Mouse (Mus musculus) stomach, postnatal 0 days (tissue): ENCODE data around the gene Hist3h2ba. TPM values are rescaled to one million over a fixed set of nuclear protein-coding genes. Genes with fewer than 3 reads are reported as not detected.

ENCODE experiments used
- ATAC-seq: fragments of 200-750 bp; cut with Nextera tagmentation; 2 replicates; pipeline ENCODE4 v1.8.0; 2017; ENCODE audit not compliant: low FRiP score, low TSS enrichment
- DNase-seq: peaks from one replicate; pipeline ENCODE4 v3.0.0-alpha.2; 2016; ENCODE audit warnings: low spot score
- H3K27ac ChIP-seq: fragments of 300-500 bp; sonication (generic); replicated peaks from 2 replicates; pipeline ENCODE4 v1.5.1; 2014; ENCODE audit warnings: mild to moderate bottlenecking, control low read depth
- H3K27me3 ChIP-seq: fragments of 300-500 bp; sonication (generic); 2 replicates; pipeline ENCODE4 v1.6.1; 2014; ENCODE audit warnings: low read length; ENCODE audit not compliant: control insufficient read depth, insufficient read depth
- H3K36me3 ChIP-seq: fragments of 300-500 bp; sonication (generic); 2 replicates; pipeline ENCODE4 v1.6.1; 2014; ENCODE audit warnings: low read length, mixed read lengths; ENCODE audit not compliant: control insufficient read depth, insufficient read depth
- H3K4me1 ChIP-seq: fragments of 300-500 bp; sonication (generic); replicated peaks from 2 replicates; pipeline ENCODE4 v1.6.1; 2014; ENCODE audit warnings: antibody characterized with exemption; ENCODE audit not compliant: control insufficient read depth, insufficient read depth
- H3K4me2 ChIP-seq: fragments of 300-500 bp; sonication (generic); replicated peaks from 2 replicates; pipeline ENCODE4 v1.6.1; 2014; ENCODE audit warnings: low read depth, mild to moderate bottlenecking, control low read depth, moderate library complexity
- H3K4me3 ChIP-seq: fragments of 300-500 bp; sonication (generic); 2 replicates; pipeline ENCODE4 v1.5.1; 2014; ENCODE audit warnings: low read depth, low read length, control low read depth
- H3K9ac ChIP-seq: fragments of 300-500 bp; sonication (generic); 2 replicates; pipeline ENCODE4 v1.6.1; 2014; ENCODE audit warnings: mild to moderate bottlenecking, low read length, control low read depth, mixed read lengths
- H3K9me3 ChIP-seq: fragments of 300-500 bp; sonication (generic); 2 replicates; pipeline ENCODE4 v1.6.1; 2016; ENCODE audit warnings: low read length; ENCODE audit not compliant: control insufficient read depth
- EP300 ChIP-seq: optimal IDR thresholded peaks from 2 replicates; pipeline ENCODE3; 2016; ENCODE audit warnings: antibody characterized with exemption
- WGBS: fragments of 180-500 bp; shearing (Covaris S2); extraction: QIAGEN DNeasy Blood & Tissue Kit; methylation state at CpG from one replicate; pipeline ENCODE4 v1.1.7; 2014; 5-methylcytosine and 5-hydroxymethylcytosine counted together
- microRNA-seq: library from miRNA; unstranded; fragments of <30 nt; microRNA quantifications from one replicate; pipeline ENCODE4, GENCODE M21; 2016
- polyA plus RNA-seq: library from polyadenylated mRNA; unstranded; fragments of >200 nt; fragmentation: Nextera tagmentation; extraction: Ambion mirVana; gene quantifications from 2 replicates; pipeline ENCODE4 v1.2.1, GENCODE M21; 2015

Hist3h2ba gene
- polyA plus RNA-seq, 1 experiment from 2014 or later = 7.5 TPM

DNA sequence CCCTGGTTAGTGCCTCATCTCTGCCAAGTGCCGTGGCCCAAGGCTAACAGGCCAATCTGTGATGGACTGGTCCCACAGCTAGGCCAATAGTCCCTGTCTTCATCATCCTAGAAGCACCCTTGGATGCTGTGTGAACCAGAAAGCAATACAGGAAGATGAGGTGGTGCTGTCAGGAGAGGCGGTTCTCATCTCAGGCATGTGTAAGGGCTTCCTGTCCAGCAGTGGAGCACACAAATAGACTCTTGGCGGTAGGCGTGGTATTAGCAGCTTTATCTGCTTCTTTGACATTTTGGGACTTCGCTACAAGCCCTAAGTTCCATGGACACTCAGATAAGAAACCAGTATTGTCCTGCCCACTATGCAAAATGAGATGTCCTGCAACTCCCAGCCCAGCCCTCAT is 48.8 kb downstream of the Hist3h2ba start:
- no peaks in the 10 kb centered on the region for H3K9me3 ChIP-seq

More for the DNA sequence above, 48.8 kb downstream of the Hist3h2ba start:
- H3K4me2 ChIP-seq = no peak overlapping the region
- no peak overlapping the region for H3K9ac ChIP-seq
- no peak for DNase-seq
- no peak for ATAC-seq
- 74% methylated on average over 5 of the region's 5 CpGs for WGBS
- H3K4me3 ChIP-seq = no peak overlapping the region
- no peak for TF ChIP-seq EP300
- H3K27me3 ChIP-seq = no peaks in the 10 kb centered on the region
- H3K4me1 ChIP-seq = no peaks in the 10 kb centered on the region
- no peak overlapping the region for H3K27ac ChIP-seq
- H3K36me3 ChIP-seq = no peaks in the 10 kb centered on the region

Small RNAs within 50 kb of the gene (microRNA-seq; reads per million reads assigned to microRNA genes)
- gene Gm44313 = not detected

Other genes with a start within 250 kb of the Hist3h2ba start
- gene Olfr319, start 249.8 kb upstream of the Hist3h2ba start, polyA plus RNA-seq = not detected in 2 replicates
- gene Olfr318, start 224.9 kb upstream of the Hist3h2ba start, polyA plus RNA-seq = not detected in 2 replicates
- 0.06 TPM in 1 of 2 replicates, not detected in the other for gene Olfr317, start 209.7 kb upstream of the Hist3h2ba start, polyA plus RNA-seq
- not detected in 2 replicates for gene Olfr316, start 196.2 kb upstream of the Hist3h2ba start, polyA plus RNA-seq
- gene Olfr315, start 175.7 kb upstream of the Hist3h2ba start, polyA plus RNA-seq = not detected in 2 replicates
- not detected in 2 replicates for gene Olfr314, start 166.0 kb upstream of the Hist3h2ba start, polyA plus RNA-seq
- gene Fam183b, start 147.0 kb upstream of the Hist3h2ba start, polyA plus RNA-seq = 3.1 and 3.7 TPM in 2 replicates
- not detected in 2 replicates for gene Olfr313, start 133.9 kb upstream of the Hist3h2ba start, polyA plus RNA-seq
- gene Olfr312, start 119.7 kb upstream of the Hist3h2ba start, polyA plus RNA-seq = 0.04 TPM in 1 of 2 replicates, not detected in the other
- gene Olfr311, start 109.7 kb upstream of the Hist3h2ba start, polyA plus RNA-seq = 0.08 TPM in 1 of 2 replicates, not detected in the other
- gene Gm12258, start 101.8 kb upstream of the Hist3h2ba start, polyA plus RNA-seq = 2.4 and 2.6 TPM in 2 replicates
- gene 2810021J22Rik, start 81.7 kb upstream of the Hist3h2ba start, polyA plus RNA-seq = 2.6 and 3.2 TPM in 2 replicates
- gene Zfp39, start 44.7 kb upstream of the Hist3h2ba start, polyA plus RNA-seq = 1.6 and 1.9 TPM in 2 replicates
- 0.04 TPM in 1 of 2 replicates, not detected in the other for gene Btnl10, start 31.0 kb upstream of the Hist3h2ba start, polyA plus RNA-seq
- gene Rnf187, start 10.0 kb upstream of the Hist3h2ba start, polyA plus RNA-seq = 136 and 140 TPM in 2 replicates
- 18.7 and 19.1 TPM in 2 replicates for gene Hist3h2a, start 5.8 kb downstream of the Hist3h2ba start, polyA plus RNA-seq
- 0.05 and 0.08 TPM in 2 replicates for gene Trim17, start 5.8 kb downstream of the Hist3h2ba start, polyA plus RNA-seq
- 9.9 and 11.0 TPM in 2 replicates for gene Trim11, start 29.2 kb downstream of the Hist3h2ba start, polyA plus RNA-seq
- gene Obscn, start 187.5 kb downstream of the Hist3h2ba start, polyA plus RNA-seq = 0.24 and 0.28 TPM in 2 replicates
- gene Iba57, start 214.8 kb downstream of the Hist3h2ba start, polyA plus RNA-seq = 5.5 and 5.9 TPM in 2 replicates
- gene Gjc2, start 234.3 kb downstream of the Hist3h2ba start, polyA plus RNA-seq = 2.1 and 2.4 TPM in 2 replicates
- gene Guk1, start 243.3 kb downstream of the Hist3h2ba start, polyA plus RNA-seq = 176 and 182 TPM in 2 replicates